Mouse (Mus musculus) hindbrain, embryonic 14.5 days (tissue): Measurements from ENCODE around the gene Nol4l. TPM values are rescaled to one million over a fixed set of nuclear protein-coding genes. Genes with fewer than 3 reads are reported as not detected.

Source experiments
- ATAC-seq: fragments of 200-750 bp; cut with Nextera tagmentation; 2 replicates; pipeline ENCODE4 v1.8.0; 2017; ENCODE audit warnings: moderate number of reproducible peaks, mild to moderate bottlenecking, moderate TSS enrichment, moderate library complexity; ENCODE audit not compliant: low FRiP score
- DNase-seq: peaks from one replicate; pipeline ENCODE4 v3.0.0-alpha.2; 2015; ENCODE audit warnings: low spot score
- H3K27ac ChIP-seq: fragments of 300-500 bp; sonication (generic); 2 replicates; pipeline ENCODE4 v1.5.1; 2014; ENCODE audit warnings: mild to moderate bottlenecking, moderate library complexity
- H3K27me3 ChIP-seq: fragments of 300-500 bp; sonication (generic); 2 replicates; pipeline ENCODE4 v1.6.1; 2014; ENCODE audit warnings: mild to moderate bottlenecking, low read length, mixed read lengths; ENCODE audit not compliant: control insufficient read depth, insufficient read depth
- H3K36me3 ChIP-seq: fragments of 300-500 bp; sonication (generic); replicated peaks from 2 replicates; pipeline ENCODE4 v1.6.1; 2014; ENCODE audit not compliant: control insufficient read depth, insufficient read depth
- H3K4me1 ChIP-seq: fragments of 300-500 bp; sonication (generic); replicated peaks from 2 replicates; pipeline ENCODE4 v1.6.1; 2014; ENCODE audit warnings: antibody characterized with exemption, low read length, mixed read lengths; ENCODE audit not compliant: control insufficient read depth, insufficient read depth
- H3K4me2 ChIP-seq: fragments of 300-500 bp; sonication (generic); replicated peaks from 2 replicates; pipeline ENCODE4 v1.6.1; 2014; ENCODE audit warnings: mild to moderate bottlenecking, moderate library complexity
- H3K4me3 ChIP-seq: fragments of 300-500 bp; sonication (generic); replicated peaks from 2 replicates; pipeline ENCODE4 v1.5.1; 2014; ENCODE audit warnings: mild to moderate bottlenecking, low read length
- H3K9ac ChIP-seq: fragments of 300-500 bp; sonication (generic); 2 replicates; pipeline ENCODE4 v1.6.1; 2014
- H3K9me3 ChIP-seq: fragments of 300-500 bp; sonication (generic); 2 replicates; pipeline ENCODE4 v1.6.1; 2016; ENCODE audit warnings: low read length; ENCODE audit not compliant: control insufficient read depth
- WGBS: fragments of 180-500 bp; shearing (Covaris S2); extraction: QIAGEN DNeasy Blood & Tissue Kit; methylation state at CpG from one replicate; pipeline ENCODE4 v1.1.7; 2014; 5-methylcytosine and 5-hydroxymethylcytosine counted together
- polyA plus RNA-seq: library from polyadenylated mRNA; unstranded; fragments of >200 nt; fragmentation: Nextera tagmentation; extraction: Ambion mirVana; gene quantifications from 2 replicates; pipeline ENCODE4 v1.2.1, GENCODE M21; 2014

The Nol4l gene
- polyA plus RNA-seq, 1 experiment from 2014 or later = 44.8 TPM

- ATAC-seq = no peak
- no peak overlapping the region for H3K4me2 ChIP-seq
- H3K4me3 ChIP-seq = no peak overlapping the region
- H3K27me3 ChIP-seq = no peaks in the 10 kb centered on the region
- no peaks in the 10 kb centered on the region for H3K9me3 ChIP-seq
- H3K36me3 ChIP-seq = no peaks in the 10 kb centered on the region
- H3K4me1 ChIP-seq = peaks cover 10% of the 10 kb centered on the region
- no peak overlapping the region for H3K9ac ChIP-seq
- 76% methylated on average over 9 of the region's 9 CpGs for WGBS
- no peak overlapping the region for H3K27ac ChIP-seq
- no peak for DNase-seq
Observed at GRCm38 (mm10) chr2:153520057-153520456, 9.7 kb downstream of the Nol4l start.

DNA sequence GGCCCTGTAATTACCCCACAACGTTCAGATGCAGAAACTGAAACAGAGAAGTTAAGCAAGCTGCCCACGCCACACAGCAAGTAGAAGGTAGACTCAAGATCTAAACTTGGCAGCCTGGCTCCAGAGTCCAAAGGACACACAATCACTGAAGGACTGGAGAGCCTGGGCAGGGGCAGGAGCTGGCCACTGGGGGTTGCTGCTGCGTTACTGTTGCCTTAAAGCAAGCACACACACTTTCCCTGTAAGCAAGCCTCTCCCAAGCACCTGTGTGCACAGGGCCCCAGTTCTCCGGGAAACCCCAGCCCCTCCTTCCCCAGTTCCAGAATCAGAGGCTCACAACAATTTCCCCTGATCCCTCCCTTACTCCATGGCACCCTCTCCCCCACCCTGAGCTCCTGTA lies 12.8 kb downstream of the Nol4l start:
- no peak for ATAC-seq
- H3K4me1 ChIP-seq = peaks cover 9% of the 10 kb centered on the region
- 44% methylated on average over 4 of the region's 4 CpGs for WGBS

GRCm38 (mm10) chr2:153515582-153515981 lies 14.2 kb downstream of the Nol4l start:
- 90% methylated on average over 6 of the region's 6 CpGs for WGBS
- ATAC-seq (no peak), DNase-seq (no peak)
- Histone ChIP-seq H3K9me3 (no peaks in the 10 kb centered on the region), H3K36me3 (no peaks in the 10 kb centered on the region), H3K27ac (no peak overlapping the region), H3K4me2 (no peak overlapping the region), H3K9ac (no peak overlapping the region), H3K4me3 (no peak overlapping the region), H3K27me3 (no peaks in the 10 kb centered on the region), H3K4me1 (peaks cover 15% of the 10 kb centered on the region)

More for the DNA sequence above, 12.8 kb downstream of the Nol4l start:
- no peak overlapping the region for H3K4me3 ChIP-seq
- DNase-seq = no peak
- H3K27me3 ChIP-seq = no peaks in the 10 kb centered on the region
- H3K9ac ChIP-seq = no peak overlapping the region
- no peaks in the 10 kb centered on the region for H3K9me3 ChIP-seq
- no peak overlapping the region for H3K4me2 ChIP-seq
- no peak overlapping the region for H3K27ac ChIP-seq
- H3K36me3 ChIP-seq = no peaks in the 10 kb centered on the region

- no peak overlapping the region for H3K9ac ChIP-seq
- no peaks in the 10 kb centered on the region for H3K9me3 ChIP-seq
- WGBS = 81% methylated on average over 14 of the region's 14 CpGs
- peaks cover 22% of the 10 kb centered on the region for H3K4me1 ChIP-seq
- H3K27me3 ChIP-seq = no peaks in the 10 kb centered on the region
- no peak overlapping the region for H3K4me2 ChIP-seq
- H3K27ac ChIP-seq = no peak overlapping the region
- DNase-seq (no peak), ATAC-seq (no peak)
- no peak overlapping the region for H3K4me3 ChIP-seq
- H3K36me3 ChIP-seq = no peaks in the 10 kb centered on the region
Observed at GRCm38 (mm10) chr2:153514497-153515380, 15.0 kb downstream of the Nol4l start.

GRCm38 (mm10) chr2:153513983-153514382 lies 15.8 kb downstream of the Nol4l start:
- no peaks in the 10 kb centered on the region for H3K36me3 ChIP-seq
- H3K9me3 ChIP-seq = no peaks in the 10 kb centered on the region
- no peak overlapping the region for H3K4me3 ChIP-seq
- no peaks in the 10 kb centered on the region for H3K27me3 ChIP-seq
- peaks cover 30% of the 10 kb centered on the region for H3K4me1 ChIP-seq
- H3K4me2 ChIP-seq = no peak overlapping the region
- ATAC-seq (no peak), DNase-seq (no peak)
- H3K27ac ChIP-seq = no peak overlapping the region
- H3K9ac ChIP-seq = no peak overlapping the region
- 93% methylated on average over 3 of the region's 3 CpGs for WGBS

DNA sequence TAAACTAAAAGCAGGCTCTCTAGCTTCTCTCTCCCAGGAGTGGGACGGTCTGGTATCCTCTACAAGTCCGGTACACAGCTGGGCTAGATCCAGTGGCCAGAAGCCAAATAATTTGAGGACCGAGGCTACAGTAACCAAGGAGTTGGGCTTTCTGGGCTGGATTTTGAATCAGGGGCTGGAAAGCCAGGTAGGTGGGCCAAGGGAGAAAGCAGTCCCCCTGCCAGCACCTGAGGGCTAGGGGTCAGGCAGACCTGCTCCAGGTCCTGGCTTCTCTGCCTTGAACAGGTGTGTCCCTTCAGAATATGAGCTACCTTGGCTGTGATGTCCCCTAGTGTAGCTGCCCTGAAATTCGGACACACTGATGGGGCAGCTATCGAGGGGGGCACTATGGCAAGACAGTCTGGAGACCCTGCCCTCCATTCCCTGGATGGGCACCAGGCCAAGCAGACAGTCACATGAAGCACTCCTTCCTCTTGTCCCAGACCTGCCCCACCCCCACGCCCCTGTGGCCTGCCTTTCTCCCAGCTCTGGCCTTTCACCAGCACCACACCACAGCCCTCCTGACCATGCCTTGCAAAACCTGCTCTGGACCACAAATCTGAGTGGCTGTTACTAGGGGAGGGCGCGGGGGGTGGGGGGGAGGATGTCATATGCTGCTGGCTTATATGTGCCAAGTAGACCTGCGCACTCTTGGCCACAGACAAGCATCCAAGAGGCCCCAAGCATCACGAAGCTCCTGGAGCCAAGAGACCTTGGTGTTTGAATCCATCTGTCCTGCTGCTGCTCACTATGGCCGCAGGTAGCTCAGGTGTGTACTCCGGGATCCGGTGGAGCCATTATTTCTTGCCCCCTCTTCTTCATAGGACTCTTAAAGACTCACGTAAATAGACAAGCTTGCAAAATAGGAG lies 17.1 kb downstream of the Nol4l start:
- no peak overlapping the region for H3K4me3 ChIP-seq
- WGBS = 79% methylated on average over 14 of the region's 14 CpGs
- H3K9me3 ChIP-seq = no peaks in the 10 kb centered on the region
- no peaks in the 10 kb centered on the region for H3K36me3 ChIP-seq
- H3K4me2 ChIP-seq = no peak overlapping the region
- H3K27ac ChIP-seq = no peak overlapping the region; the same call in 1 of the 2 replicates
- ATAC-seq = no peak
- H3K4me1 ChIP-seq = peaks cover 38% of the 10 kb centered on the region
- no peak overlapping the region for H3K9ac ChIP-seq
- no peaks in the 10 kb centered on the region for H3K27me3 ChIP-seq
- no peak for DNase-seq

DNA sequence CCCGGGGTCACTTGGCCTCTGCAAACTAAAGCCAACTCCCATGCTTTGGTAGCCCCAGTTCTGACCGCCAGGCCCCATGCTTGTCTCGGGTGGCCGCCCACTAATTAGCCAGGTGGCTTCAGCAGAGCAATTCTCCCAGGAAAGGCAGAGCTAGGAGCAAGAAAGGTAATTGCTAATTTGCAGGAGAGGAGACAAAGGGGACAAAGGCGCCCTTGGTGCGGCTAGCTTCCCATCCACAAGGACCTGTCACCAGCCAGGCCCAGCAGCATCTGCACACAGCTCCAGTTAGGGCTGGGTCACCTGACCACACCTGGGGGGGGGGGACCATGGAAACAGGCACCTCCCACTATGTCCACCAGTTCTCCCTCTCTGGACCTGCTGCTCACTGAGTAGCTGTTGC lies 18.2 kb downstream of the Nol4l start:
- Histone ChIP-seq H3K9ac (no peak overlapping the region), H3K4me2 (no peak overlapping the region), H3K36me3 (no peaks in the 10 kb centered on the region), H3K9me3 (no peaks in the 10 kb centered on the region), H3K4me1 (peaks cover 38% of the 10 kb centered on the region), H3K27me3 (no peaks in the 10 kb centered on the region), H3K27ac (peak overlapping the region; percentile 3; the same call in 1 of the 2 replicates), H3K4me3 (no peak overlapping the region)
- ATAC-seq (no peak), DNase-seq (no peak)
- 54% methylated on average over 6 of the region's 6 CpGs for WGBS

- no peak for DNase-seq
- no peak for ATAC-seq
- H3K4me2 ChIP-seq = no peak overlapping the region
- H3K36me3 ChIP-seq = no peaks in the 10 kb centered on the region
- no peaks in the 10 kb centered on the region for H3K9me3 ChIP-seq
- H3K4me1 ChIP-seq = peaks cover 38% of the 10 kb centered on the region
- H3K27me3 ChIP-seq = no peaks in the 10 kb centered on the region
- 77% methylated on average over 8 of the region's 8 CpGs for WGBS
- no peak overlapping the region; the same call in 1 of the 2 replicates for H3K9ac ChIP-seq
- peak overlapping the region; percentile 82; the same call in 1 of the 2 replicates for H3K27ac ChIP-seq
- no peak overlapping the region for H3K4me3 ChIP-seq
Observed at GRCm38 (mm10) chr2:153510136-153510535, 19.6 kb downstream of the Nol4l start.
